Mouse (Mus musculus): ENCODE data around the gene Gm29776. TPM values are rescaled to one million over a fixed set of nuclear protein-coding genes. Genes with fewer than 3 reads are reported as not detected.

The Gm29776 gene
- polyA plus RNA-seq, 1 experiment from 2014 or later: 0.28 TPM

GRCm38 (mm10) chr14:54699586-54699985 lies 953 bp upstream of the Gm29776 start:
- H3K4me3 ChIP-seq (ENCODE audit: low read length): no peak overlapping the region
- H3K9me3 ChIP-seq (ENCODE audit: control insufficient read depth, low read length): no peaks in the 10 kb centered on the region
- H3K9ac ChIP-seq (ENCODE audit: low read depth, low read length): no peak overlapping the region
- H3K36me3 ChIP-seq (ENCODE audit: control insufficient read depth, insufficient read depth, low read length): no peaks in the 10 kb centered on the region
- ATAC-seq: no peak
- WGBS: 56% methylated on average over 3 of the region's 3 CpGs
- H3K27ac ChIP-seq (ENCODE audit: low read depth, low read length): no peak overlapping the region
- no peaks in the 10 kb centered on the region; the same call in 1 of the 2 replicates for H3K27me3 ChIP-seq (replicated peaks; ENCODE audit: control insufficient read depth, insufficient read depth, low read length)
- no peaks in the 10 kb centered on the region for H3K4me1 ChIP-seq (ENCODE audit: control insufficient read depth, insufficient read depth, low read depth, low read length)
- H3K4me2 ChIP-seq (ENCODE audit: low read length): no peak overlapping the region

GRCm38 (mm10) chr14:54696752-54697151 lies 1.9 kb downstream of the Gm29776 start:
- no peak overlapping the region for H3K27ac ChIP-seq (ENCODE audit: low read depth, low read length)
- ATAC-seq: no peak
- H3K4me1 ChIP-seq (ENCODE audit: control insufficient read depth, insufficient read depth, low read depth, low read length): no peaks in the 10 kb centered on the region
- H3K9me3 ChIP-seq (ENCODE audit: control insufficient read depth, low read length): no peaks in the 10 kb centered on the region
- no peaks in the 10 kb centered on the region; the same call in 1 of the 2 replicates for H3K27me3 ChIP-seq (replicated peaks; ENCODE audit: control insufficient read depth, insufficient read depth, low read length)
- 94% methylated on average over 4 of the region's 4 CpGs for WGBS
- H3K9ac ChIP-seq (ENCODE audit: low read depth, low read length): no peak overlapping the region
- H3K4me2 ChIP-seq (ENCODE audit: low read length): no peak overlapping the region
- no peak overlapping the region for H3K4me3 ChIP-seq (ENCODE audit: low read length)
- H3K36me3 ChIP-seq (ENCODE audit: control insufficient read depth, insufficient read depth, low read length): peaks cover 9% of the 10 kb centered on the region

GRCm38 (mm10) chr14:54695042-54695441 lies 3.6 kb downstream of the Gm29776 start:
- 80% methylated on average over 6 of the region's 6 CpGs for WGBS
- peaks cover 9% of the 10 kb centered on the region for H3K36me3 ChIP-seq (ENCODE audit: control insufficient read depth, insufficient read depth, low read length)

GRCm38 (mm10) chr14:54687251-54687650 lies 11.4 kb downstream of the Gm29776 start:
- Histone ChIP-seq H3K27me3 (replicated peaks; ENCODE audit: control insufficient read depth, insufficient read depth, low read length) (no peaks in the 10 kb centered on the region), H3K27ac (ENCODE audit: low read depth, low read length) (peak overlapping the region; percentile 13; the same call in 1 of the 2 replicates), H3K9me3 (ENCODE audit: control insufficient read depth, low read length) (no peaks in the 10 kb centered on the region), H3K4me3 (ENCODE audit: low read length) (peak overlapping the region; percentile 87), H3K36me3 (ENCODE audit: control insufficient read depth, insufficient read depth, low read length) (0 out of 2 replicates have a peak, but pooled peaks cover 4% of the 10 kb centered on the region), H3K4me1 (ENCODE audit: control insufficient read depth, insufficient read depth, low read depth, low read length) (peaks cover 27% of the 10 kb centered on the region), H3K9ac (ENCODE audit: low read depth, low read length) (peak overlapping the region; percentile 58), H3K4me2 (ENCODE audit: low read length) (peak overlapping the region; percentile 59)
- WGBS: 8% methylated on average over 8 of the region's 8 CpGs
- no peak for ATAC-seq

More at GRCm38 (mm10) chr14:54695042-54695441, 3.6 kb downstream of the Gm29776 start:
- Histone ChIP-seq H3K9ac (ENCODE audit: low read depth, low read length) (no peak overlapping the region), H3K4me3 (ENCODE audit: low read length) (no peak overlapping the region), H3K4me2 (ENCODE audit: low read length) (no peak overlapping the region), H3K27me3 (replicated peaks; ENCODE audit: control insufficient read depth, insufficient read depth, low read length) (no peaks in the 10 kb centered on the region), H3K9me3 (ENCODE audit: control insufficient read depth, low read length) (no peaks in the 10 kb centered on the region), H3K4me1 (ENCODE audit: control insufficient read depth, insufficient read depth, low read depth, low read length) (no peaks in the 10 kb centered on the region), H3K27ac (ENCODE audit: low read depth, low read length) (no peak overlapping the region)
- ATAC-seq: no peak

- 0 out of 2 replicates have a peak, but pooled peaks cover 4% of the 10 kb centered on the region for H3K36me3 ChIP-seq (ENCODE audit: control insufficient read depth, insufficient read depth, low read length)
- H3K27me3 ChIP-seq (replicated peaks; ENCODE audit: control insufficient read depth, insufficient read depth, low read length): no peaks in the 10 kb centered on the region
- H3K4me1 ChIP-seq (ENCODE audit: control insufficient read depth, insufficient read depth, low read depth, low read length): peaks cover 27% of the 10 kb centered on the region
- peak within 1 kb of the TSS; percentile 97 for H3K27ac ChIP-seq (ENCODE audit: low read depth, low read length)
- peak within 1 kb of the TSS; percentile 97 for H3K9ac ChIP-seq (ENCODE audit: low read depth, low read length)
- under 1% methylated on average over 43 of the region's 44 CpGs for WGBS
- H3K4me3 ChIP-seq (ENCODE audit: low read length): peak within 1 kb of the TSS; percentile 87
- ATAC-seq: peak; percentile 98
- H3K4me2 ChIP-seq (ENCODE audit: low read length): peak within 1 kb of the TSS; percentile 66
- H3K9me3 ChIP-seq (ENCODE audit: control insufficient read depth, low read length): no peaks in the 10 kb centered on the region
These were observed 12.0 kb downstream of the Gm29776 start, which contains the start of gene Acin1 for GRCm38 (mm10) chr14:54686522-54687143. Acin1 (minus strand) TSS chr14:54686931.

- ATAC-seq: peak; percentile 77
- Histone ChIP-seq H3K36me3 (ENCODE audit: control insufficient read depth, insufficient read depth, low read length) (0 out of 2 replicates have a peak, but pooled peaks cover 4% of the 10 kb centered on the region), H3K4me2 (ENCODE audit: low read length) (peak within 1 kb of the TSS; percentile 66), H3K4me3 (ENCODE audit: low read length) (peak within 1 kb of the TSS; percentile 87), H3K27ac (ENCODE audit: low read depth, low read length) (peak within 1 kb of the TSS; percentile 97), H3K9me3 (ENCODE audit: control insufficient read depth, low read length) (no peaks in the 10 kb centered on the region), H3K4me1 (ENCODE audit: control insufficient read depth, insufficient read depth, low read depth, low read length) (peaks cover 27% of the 10 kb centered on the region), H3K27me3 (replicated peaks; ENCODE audit: control insufficient read depth, insufficient read depth, low read length) (no peaks in the 10 kb centered on the region), H3K9ac (ENCODE audit: low read depth, low read length) (peak within 1 kb of the TSS; percentile 97)
- WGBS: under 1% methylated on average over 41 of the region's 41 CpGs
These were observed 12.5 kb downstream of the Gm29776 start, which contains the start of gene 1700123O20Rik for GRCm38 (mm10) chr14:54686063-54686521. 1700123O20Rik (plus strand) TSS chr14:54686216.

- Histone ChIP-seq H3K36me3 (ENCODE audit: control insufficient read depth, insufficient read depth, low read length) (0 out of 2 replicates have a peak, but pooled peaks cover 4% of the 10 kb centered on the region), H3K9ac (ENCODE audit: low read depth, low read length) (peak overlapping the region; percentile 97), H3K27me3 (replicated peaks; ENCODE audit: control insufficient read depth, insufficient read depth, low read length) (no peaks in the 10 kb centered on the region), H3K4me2 (ENCODE audit: low read length) (peak overlapping the region; percentile 66), H3K4me3 (ENCODE audit: low read length) (peak overlapping the region; percentile 87), H3K4me1 (ENCODE audit: control insufficient read depth, insufficient read depth, low read depth, low read length) (peaks cover 27% of the 10 kb centered on the region), H3K27ac (ENCODE audit: low read depth, low read length) (no peak overlapping the region), H3K9me3 (ENCODE audit: control insufficient read depth, low read length) (no peaks in the 10 kb centered on the region)
- 15% methylated on average over 8 of the region's 8 CpGs for WGBS
- no peak for ATAC-seq
These were observed 13.2 kb downstream of the Gm29776 start for GRCm38 (mm10) chr14:54685471-54685870.

- H3K4me1 ChIP-seq (ENCODE audit: control insufficient read depth, insufficient read depth, low read depth, low read length): peaks cover 14% of the 10 kb centered on the region
- no peaks in the 10 kb centered on the region for H3K9me3 ChIP-seq (ENCODE audit: control insufficient read depth, low read length)
- H3K4me3 ChIP-seq (ENCODE audit: low read length): no peak overlapping the region
- ATAC-seq: no peak
- no peak overlapping the region for H3K9ac ChIP-seq (ENCODE audit: low read depth, low read length)
- H3K27me3 ChIP-seq (replicated peaks; ENCODE audit: control insufficient read depth, insufficient read depth, low read length): no peaks in the 10 kb centered on the region
- 96% methylated on average over 3 of the region's 3 CpGs for WGBS
- peaks cover 13% of the 10 kb centered on the region for H3K36me3 ChIP-seq (ENCODE audit: control insufficient read depth, insufficient read depth, low read length)
- no peak overlapping the region for H3K4me2 ChIP-seq (ENCODE audit: low read length)
- no peak overlapping the region for H3K27ac ChIP-seq (ENCODE audit: low read depth, low read length)
These were observed 16.2 kb downstream of the Gm29776 start for GRCm38 (mm10) chr14:54682396-54682795.

GRCm38 (mm10) chr14:54678657-54679304 lies 19.9 kb downstream of the Gm29776 start:
- WGBS: 80% methylated on average over 16 of the region's 16 CpGs
- Histone ChIP-seq H3K27me3 (replicated peaks; ENCODE audit: control insufficient read depth, insufficient read depth, low read length) (no peaks in the 10 kb centered on the region), H3K4me3 (ENCODE audit: low read length) (no peak overlapping the region), H3K27ac (ENCODE audit: low read depth, low read length) (no peak overlapping the region), H3K4me2 (ENCODE audit: low read length) (no peak overlapping the region), H3K36me3 (ENCODE audit: control insufficient read depth, insufficient read depth, low read length) (peaks cover 25% of the 10 kb centered on the region), H3K4me1 (ENCODE audit: control insufficient read depth, insufficient read depth, low read depth, low read length) (peaks cover 5% of the 10 kb centered on the region; the same call in 1 of the 2 replicates), H3K9me3 (ENCODE audit: control insufficient read depth, low read length) (no peaks in the 10 kb centered on the region), H3K9ac (ENCODE audit: low read depth, low read length) (no peak overlapping the region)
- ATAC-seq: no peak

All from hindbrain, embryonic 16.5 days (tissue).